Mouse (Mus musculus) layer of hippocampus, postnatal 25 days (tissue): ENCODE data around the gene Sgms2. TPM values are rescaled to one million over a fixed set of nuclear protein-coding genes. Genes with fewer than 3 reads are reported as not detected.

Experiments used
- total RNA-seq, 2 experiments: library from RNA; stranded (reverse); gene quantifications; 2 replicates each; pipeline ENCODE4 v1.2.3; 2021

Sgms2 gene
- total RNA-seq, 2 experiments from 2014 or later: 3.4 to 5.8 TPM

Other genes with a start within 250 kb of the Sgms2 start
- 10 to 100 TPM; 23.1 to 24.6 TPM for gene Hadh, start 219.3 kb downstream of the Sgms2 start, total RNA-seq
- gene Cyp2u1, start 188.2 kb downstream of the Sgms2 start, total RNA-seq: 10 to 100 TPM; 15.9 to 17.5 TPM
- 10 to 100 TPM; 75.4 to 84.6 TPM for gene Papss1, start 73.4 kb upstream of the Sgms2 start, total RNA-seq